Mouse (Mus musculus): ENCODE measurements around the gene Cinp. TPM values are rescaled to one million over a fixed set of nuclear protein-coding genes. Genes with fewer than 3 reads are reported as not detected.
"Not testable (repeated sequence)": the region's sequence is repeated elsewhere in the genome, so short reads cannot be mapped to it uniquely, and the experiment has no call there.

The Cinp gene
- polyA plus RNA-seq, 1 experiment from 2014 or later, result 64.7 TPM

DNA sequence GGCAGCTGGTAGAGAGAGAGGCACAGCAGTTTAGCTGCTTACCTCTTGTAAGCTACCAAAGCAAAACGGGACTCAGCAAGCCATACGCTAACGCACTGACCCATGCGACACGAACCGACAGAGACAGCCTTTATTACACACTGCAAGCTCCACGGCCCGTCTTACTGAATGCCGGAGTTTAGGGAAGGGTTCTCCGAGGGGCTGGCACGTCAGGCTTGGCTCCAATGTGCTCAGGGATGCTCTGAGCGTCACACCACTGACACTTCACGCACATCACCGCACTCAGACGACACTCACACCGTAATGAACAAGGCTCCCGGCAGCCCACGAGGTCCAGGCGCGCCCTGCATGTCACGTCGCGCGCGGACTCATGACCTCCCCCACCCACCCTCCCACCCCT, 339 bp downstream of the Cinp start:
- Histone ChIP-seq H3K27ac (no peak overlapping the region), H3K9ac (replicated peaks) (peak overlapping the region; percentile 87), H3K36me3 (peaks cover 4% of the 10 kb centered on the region), H3K9me3 (no peaks in the 10 kb centered on the region), H3K4me2 (replicated peaks) (peak overlapping the region; percentile 89), H3K4me3 (replicated peaks) (peak overlapping the region; percentile 79), H3K27me3 (no peaks in the 10 kb centered on the region), H3K4me1 (replicated peaks) (peaks cover 23% of the 10 kb centered on the region)
- ATAC-seq, result no peak; the same call in 1 of the 2 replicates
- WGBS, result under 1% methylated on average over 25 of the region's 25 CpGs

DNA sequence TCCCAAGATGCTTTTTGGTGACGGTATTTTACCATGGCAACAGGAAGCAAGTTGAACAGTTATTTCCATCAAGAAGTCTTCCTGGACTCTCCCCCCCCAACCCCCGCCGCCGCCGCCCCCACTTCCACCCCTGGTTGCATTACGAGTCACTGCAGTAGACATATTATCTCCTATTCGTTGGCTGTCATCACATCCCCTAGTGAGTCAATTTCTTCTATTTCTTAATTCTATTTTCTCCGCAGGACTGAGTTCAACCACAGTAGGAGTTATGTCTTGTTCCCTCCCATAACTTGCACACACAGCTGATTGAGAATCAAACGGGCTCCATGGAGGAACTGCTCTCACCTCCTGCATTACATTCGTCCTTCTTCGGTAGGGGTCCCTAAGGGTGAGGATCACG, 839 bp downstream of the Cinp start:
- H3K9ac ChIP-seq (replicated peaks), result peak overlapping the region; percentile 87
- H3K4me2 ChIP-seq (replicated peaks), result peak overlapping the region; percentile 89
- H3K9me3 ChIP-seq, result no peaks in the 10 kb centered on the region
- H3K36me3 ChIP-seq, result peaks cover 9% of the 10 kb centered on the region
- 46% methylated on average over 12 of the region's 12 CpGs for WGBS
- peaks cover 23% of the 10 kb centered on the region for H3K4me1 ChIP-seq (replicated peaks)
- ATAC-seq, result no peak
- peak overlapping the region; percentile 79 for H3K4me3 ChIP-seq (replicated peaks)
- H3K27me3 ChIP-seq, result no peaks in the 10 kb centered on the region
- no peak overlapping the region for H3K27ac ChIP-seq

DNA sequence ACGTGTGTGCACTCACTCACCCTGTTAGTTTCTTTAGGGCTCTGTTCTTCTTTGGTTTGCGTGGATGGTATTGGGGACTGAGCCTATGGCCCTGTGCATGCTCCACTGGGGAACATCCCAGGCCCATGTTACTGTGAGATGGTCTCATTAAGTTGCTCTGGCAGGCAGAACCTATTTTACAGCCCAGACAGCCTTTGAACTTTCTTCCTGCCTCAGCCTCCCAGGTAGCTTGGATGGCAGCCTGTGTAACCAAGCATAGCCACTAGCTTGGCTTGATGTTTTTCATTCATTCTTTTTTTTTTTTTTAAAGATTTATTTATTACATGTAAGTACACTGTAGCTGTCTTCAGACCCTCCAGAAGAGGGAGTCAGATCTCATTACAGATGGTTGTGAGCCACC, 3.7 kb downstream of the Cinp start:
- no peak overlapping the region for H3K27ac ChIP-seq
- WGBS, result 91% methylated on average over 2 of the region's 2 CpGs
- H3K27me3 ChIP-seq, result no peaks in the 10 kb centered on the region
- H3K36me3 ChIP-seq, result peaks cover 31% of the 10 kb centered on the region
- ATAC-seq, result no peak
- H3K9ac ChIP-seq (replicated peaks), result no peak overlapping the region
- H3K4me3 ChIP-seq (replicated peaks), result no peak overlapping the region
- H3K4me2 ChIP-seq (replicated peaks), result no peak overlapping the region
- peaks cover 18% of the 10 kb centered on the region for H3K4me1 ChIP-seq (replicated peaks)
- H3K9me3 ChIP-seq, result no peaks in the 10 kb centered on the region

DNA sequence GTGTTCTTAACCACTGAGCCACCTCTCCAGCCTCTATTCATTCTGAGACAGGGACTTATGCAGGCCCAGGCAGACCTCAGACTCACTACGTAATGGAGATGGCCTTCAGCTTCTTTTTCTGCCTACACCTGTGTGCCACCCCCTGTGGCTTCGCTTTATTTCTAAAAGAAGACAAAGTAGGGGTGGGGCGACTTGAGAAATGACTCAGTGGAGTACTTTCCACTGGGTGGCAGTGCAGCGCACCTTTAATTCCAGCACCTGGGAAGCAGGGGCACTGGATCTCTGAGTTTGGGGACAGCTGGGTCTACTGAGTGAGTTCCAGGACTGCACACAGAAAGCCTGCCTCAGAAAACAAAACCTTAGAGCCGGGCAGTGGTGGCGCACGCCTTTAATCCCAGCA, 6.7 kb downstream of the Cinp start:
- Histone ChIP-seq H3K9me3 (no peaks in the 10 kb centered on the region), H3K4me1 (replicated peaks) (no peaks in the 10 kb centered on the region), H3K36me3 (peaks cover 55% of the 10 kb centered on the region), H3K27ac (no peak overlapping the region), H3K4me3 (replicated peaks) (no peak overlapping the region), H3K4me2 (replicated peaks) (no peak overlapping the region), H3K27me3 (no peaks in the 10 kb centered on the region), H3K9ac (replicated peaks) (no peak overlapping the region)
- ATAC-seq, result no peak
- WGBS, result 91% methylated on average over 7 of the region's 7 CpGs

DNA sequence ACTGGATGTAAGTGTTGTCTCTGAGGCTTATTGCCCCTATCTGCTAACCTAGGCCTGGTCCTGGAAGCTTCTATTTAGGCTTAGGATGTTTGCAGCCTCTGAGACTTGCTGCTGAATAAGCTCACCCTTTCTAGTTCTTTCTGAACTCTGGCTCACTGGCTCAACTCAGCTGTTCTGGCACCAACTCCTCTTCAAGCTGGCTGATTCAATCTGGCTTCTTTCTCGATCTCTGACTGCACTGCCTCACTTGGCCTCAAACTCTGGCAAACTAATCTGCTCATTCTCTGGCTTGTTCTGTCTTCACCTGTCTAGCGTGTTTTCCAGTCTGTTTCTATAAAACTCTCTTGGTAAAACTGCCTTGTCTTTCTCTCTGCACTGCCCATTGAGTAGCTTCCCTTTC, 13.6 kb downstream of the Cinp start:
- 94% methylated on average over 2 of the region's 2 CpGs for WGBS
- no peak overlapping the region for H3K4me2 ChIP-seq (replicated peaks)
- ATAC-seq, result no peak
- no peaks in the 10 kb centered on the region for H3K9me3 ChIP-seq
- H3K4me1 ChIP-seq (replicated peaks), result no peaks in the 10 kb centered on the region
- H3K36me3 ChIP-seq, result peaks cover 84% of the 10 kb centered on the region
- H3K27me3 ChIP-seq, result no peaks in the 10 kb centered on the region
- no peak overlapping the region for H3K9ac ChIP-seq (replicated peaks)
- H3K27ac ChIP-seq, result no peak overlapping the region
- H3K4me3 ChIP-seq (replicated peaks), result no peak overlapping the region

DNA sequence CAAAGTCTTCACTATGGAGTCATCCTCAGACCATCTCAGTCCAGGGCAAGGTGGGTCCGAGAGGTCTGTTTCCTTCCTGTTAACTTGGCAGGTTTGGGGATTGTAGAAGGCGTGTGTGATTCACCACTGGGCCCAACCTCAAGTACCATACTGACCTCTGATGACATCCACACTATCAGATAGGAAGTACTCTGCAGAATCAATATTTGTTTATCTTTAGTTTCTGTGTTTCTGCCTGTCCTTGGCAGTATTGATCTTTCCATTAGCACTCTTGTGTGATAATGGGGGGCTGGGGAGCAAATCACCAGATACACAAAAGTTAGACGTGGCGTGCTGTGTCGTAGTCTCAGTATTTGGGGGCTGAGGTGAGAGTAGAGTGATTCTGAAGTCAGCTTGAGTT, 17.7 kb downstream of the Cinp start:
- no peak overlapping the region for H3K27ac ChIP-seq
- no peaks in the 10 kb centered on the region for H3K4me1 ChIP-seq (replicated peaks)
- H3K4me3 ChIP-seq (replicated peaks), result no peak overlapping the region
- WGBS, result 95% methylated on average over 5 of the region's 5 CpGs
- no peak for ATAC-seq
- peaks cover 87% of the 10 kb centered on the region for H3K36me3 ChIP-seq
- H3K27me3 ChIP-seq, result no peaks in the 10 kb centered on the region
- H3K9me3 ChIP-seq, result no peaks in the 10 kb centered on the region
- H3K9ac ChIP-seq (replicated peaks), result no peak overlapping the region
- no peak overlapping the region for H3K4me2 ChIP-seq (replicated peaks)

DNA sequence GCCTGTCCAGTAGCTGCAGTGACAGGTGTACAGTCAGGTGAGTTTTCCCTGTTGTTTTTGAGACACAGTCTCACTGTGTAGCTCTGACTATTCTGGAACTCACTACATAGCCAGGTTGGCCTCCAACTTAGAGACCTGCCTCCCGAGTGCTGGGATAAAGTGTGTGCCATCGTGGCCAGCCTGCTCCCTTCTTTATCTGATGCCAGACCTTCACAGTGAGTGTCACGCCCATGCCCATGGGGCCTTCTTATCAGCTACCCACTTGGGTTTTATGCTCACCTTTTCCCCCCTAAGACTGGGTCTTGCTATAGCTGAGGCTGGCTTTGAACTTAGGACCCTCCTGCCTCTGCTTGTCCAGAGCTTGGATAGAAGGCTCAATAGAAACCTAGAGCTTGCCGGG, 18.8 kb downstream of the Cinp start:
- no peaks in the 10 kb centered on the region for H3K4me1 ChIP-seq (replicated peaks)
- H3K4me3 ChIP-seq (replicated peaks), result no peak overlapping the region
- 93% methylated on average over 4 of the region's 4 CpGs for WGBS
- H3K36me3 ChIP-seq, result peaks cover 76% of the 10 kb centered on the region
- no peak overlapping the region for H3K9ac ChIP-seq (replicated peaks)
- H3K27me3 ChIP-seq, result no peaks in the 10 kb centered on the region
- ATAC-seq, result no peak
- no peaks in the 10 kb centered on the region for H3K9me3 ChIP-seq
- no peak overlapping the region for H3K27ac ChIP-seq
- no peak overlapping the region for H3K4me2 ChIP-seq (replicated peaks)

DNA sequence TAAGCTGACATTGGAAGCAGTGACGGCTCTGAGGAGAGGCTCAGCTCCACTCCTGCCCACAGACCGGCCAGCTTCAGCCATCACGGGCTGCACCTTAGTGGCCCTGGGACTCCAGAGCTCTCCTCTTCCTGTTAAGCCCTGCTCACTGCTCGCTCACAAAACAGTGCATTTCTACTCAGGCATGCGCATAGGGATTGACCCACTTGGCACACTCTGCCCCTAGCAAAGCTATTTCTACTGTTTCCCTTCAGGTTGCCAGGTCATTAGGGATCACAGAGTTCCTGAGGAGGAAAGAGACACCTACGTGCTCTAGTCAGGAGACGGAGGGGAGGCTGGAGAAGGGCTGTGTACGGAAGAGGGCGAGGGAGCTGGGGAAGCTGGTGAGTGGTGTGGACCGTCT, 23.0 kb downstream of the Cinp start:
- H3K9me3 ChIP-seq, result no peaks in the 10 kb centered on the region
- H3K27ac ChIP-seq, result no peak overlapping the region
- H3K4me2 ChIP-seq (replicated peaks), result no peak overlapping the region
- peaks cover 49% of the 10 kb centered on the region for H3K36me3 ChIP-seq
- WGBS, result 67% methylated on average over 10 of the region's 10 CpGs
- H3K4me1 ChIP-seq (replicated peaks), result peaks cover 4% of the 10 kb centered on the region; the same call in 1 of the 2 replicates
- no peak for ATAC-seq
- H3K9ac ChIP-seq (replicated peaks), result 0 out of 2 replicates have a peak overlapping the region, but pooled peaks have one; percentile 6
- H3K27me3 ChIP-seq, result no peaks in the 10 kb centered on the region
- no peak overlapping the region for H3K4me3 ChIP-seq (replicated peaks)

DNA sequence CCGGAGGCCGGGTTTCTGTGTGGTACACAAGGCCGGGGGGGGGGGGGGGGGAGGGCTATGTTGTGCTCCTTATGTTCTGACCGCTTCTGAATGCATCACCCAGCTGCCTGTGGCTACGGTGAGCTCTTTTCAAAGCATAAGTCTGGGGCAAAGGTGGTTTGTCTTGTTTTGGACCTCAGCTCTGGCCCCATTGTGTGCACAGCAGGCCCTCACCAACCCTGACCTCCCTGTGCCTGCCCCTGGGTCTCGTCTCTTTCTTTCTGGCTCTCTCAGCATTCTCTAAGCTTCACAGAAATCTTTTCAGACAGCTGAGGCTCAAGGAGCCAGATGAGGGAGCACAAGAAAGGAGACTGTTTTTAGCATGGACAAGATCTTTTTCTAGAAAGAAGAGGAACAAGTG, 23.4 kb downstream of the Cinp start:
- Histone ChIP-seq H3K9ac (replicated peaks) (0 out of 2 replicates have a peak overlapping the region, but pooled peaks have one; percentile 6), H3K36me3 (peaks cover 45% of the 10 kb centered on the region), H3K4me2 (replicated peaks) (no peak overlapping the region), H3K27ac (no peak overlapping the region), H3K4me3 (replicated peaks) (no peak overlapping the region), H3K27me3 (no peaks in the 10 kb centered on the region), H3K9me3 (no peaks in the 10 kb centered on the region), H3K4me1 (replicated peaks) (peaks cover 7% of the 10 kb centered on the region; the same call in 1 of the 2 replicates)
- no peak for ATAC-seq
- 20% methylated on average over 5 of the region's 6 CpGs for WGBS

DNA sequence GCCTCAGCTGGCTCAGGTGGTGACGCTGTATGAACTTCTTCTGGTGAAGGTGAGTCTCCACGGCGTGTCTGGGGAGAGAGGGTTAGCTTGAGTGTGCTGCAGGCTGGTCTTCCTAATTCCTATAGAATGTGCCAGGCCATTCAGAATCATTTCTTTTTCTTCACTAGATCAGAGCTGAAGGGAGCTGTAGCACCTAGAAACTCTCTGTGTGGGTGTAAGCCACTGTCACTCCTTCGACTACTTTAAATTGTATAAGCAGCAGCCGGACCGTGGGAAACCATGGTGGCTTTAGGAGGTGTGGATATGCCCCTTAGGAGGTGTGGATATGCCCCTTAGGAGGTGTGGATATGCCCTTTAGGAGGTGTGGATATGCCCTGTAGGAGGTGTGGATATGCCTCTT, 24.9 kb downstream of the Cinp start:
- no peak overlapping the region for H3K4me3 ChIP-seq (replicated peaks)
- H3K4me2 ChIP-seq (replicated peaks), result no peak overlapping the region
- no peak overlapping the region for H3K27ac ChIP-seq
- H3K4me1 ChIP-seq (replicated peaks), result peaks cover 7% of the 10 kb centered on the region; the same call in 1 of the 2 replicates
- no peaks in the 10 kb centered on the region for H3K9me3 ChIP-seq
- H3K36me3 ChIP-seq, result peaks cover 36% of the 10 kb centered on the region
- H3K27me3 ChIP-seq, result no peaks in the 10 kb centered on the region
- no peak overlapping the region for H3K9ac ChIP-seq (replicated peaks)
- no peak for ATAC-seq
- WGBS, result 93% methylated on average over 6 of the region's 6 CpGs

DNA sequence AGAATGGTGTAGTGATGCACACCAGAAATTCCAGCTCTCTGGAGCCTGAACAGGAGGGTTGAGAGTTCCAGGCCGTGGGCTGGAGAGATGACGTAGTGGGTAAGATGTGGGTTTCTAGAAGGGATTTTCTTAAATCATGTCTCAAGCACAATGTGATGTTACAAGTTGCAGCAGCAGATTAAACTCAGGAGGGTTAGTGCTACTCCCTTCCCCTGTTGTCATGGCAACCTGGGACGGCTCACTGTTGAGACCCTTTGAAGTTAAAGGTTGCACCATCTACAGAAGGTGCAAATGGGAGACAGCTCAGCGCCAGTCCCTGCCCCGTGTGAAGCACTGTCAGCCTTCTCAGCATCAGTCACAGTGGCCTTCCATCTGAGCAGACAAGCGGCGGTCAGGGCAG, 27.7 kb downstream of the Cinp start:
- no peak overlapping the region for H3K4me2 ChIP-seq (replicated peaks)
- 42% methylated on average over 7 of the region's 7 CpGs for WGBS
- H3K27ac ChIP-seq, result peak overlapping the region; percentile 49; the same call in 1 of the 2 replicates
- H3K36me3 ChIP-seq, result peaks cover 21% of the 10 kb centered on the region
- ATAC-seq, result peak; percentile 53
- H3K9ac ChIP-seq (replicated peaks), result no peak overlapping the region
- H3K27me3 ChIP-seq, result no peaks in the 10 kb centered on the region
- peaks cover 7% of the 10 kb centered on the region; the same call in 1 of the 2 replicates for H3K4me1 ChIP-seq (replicated peaks)
- H3K9me3 ChIP-seq, result no peaks in the 10 kb centered on the region
- H3K4me3 ChIP-seq (replicated peaks), result no peak overlapping the region

DNA sequence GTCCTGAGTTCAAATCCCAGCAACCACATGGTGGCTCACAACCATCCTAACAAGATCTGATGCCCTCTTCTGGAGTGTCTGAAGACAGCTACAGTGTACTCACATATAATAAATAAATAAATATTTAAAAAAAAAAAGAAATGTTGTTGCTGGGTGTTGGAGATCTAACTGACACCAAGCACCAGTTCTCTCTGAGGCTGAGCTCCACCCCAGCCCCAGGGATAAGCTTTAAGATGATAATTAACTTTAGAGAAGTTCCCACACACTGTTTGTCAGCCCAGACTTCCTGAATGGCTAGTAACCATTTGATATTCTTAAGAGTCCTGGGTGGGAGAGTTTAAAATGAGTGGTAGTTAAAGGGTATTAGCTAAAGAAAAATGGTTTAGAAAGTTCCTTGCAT, 28.7 kb downstream of the Cinp start:
- H3K27me3 ChIP-seq, result no peaks in the 10 kb centered on the region
- H3K4me2 ChIP-seq (replicated peaks), result no peak overlapping the region
- H3K4me3 ChIP-seq (replicated peaks), result no peak overlapping the region
- no peak overlapping the region for H3K27ac ChIP-seq
- H3K36me3 ChIP-seq, result peaks cover 30% of the 10 kb centered on the region
- H3K9ac ChIP-seq (replicated peaks), result no peak overlapping the region
- no peak for ATAC-seq
- H3K9me3 ChIP-seq, result no peaks in the 10 kb centered on the region
- peaks cover 7% of the 10 kb centered on the region; the same call in 1 of the 2 replicates for H3K4me1 ChIP-seq (replicated peaks)

DNA sequence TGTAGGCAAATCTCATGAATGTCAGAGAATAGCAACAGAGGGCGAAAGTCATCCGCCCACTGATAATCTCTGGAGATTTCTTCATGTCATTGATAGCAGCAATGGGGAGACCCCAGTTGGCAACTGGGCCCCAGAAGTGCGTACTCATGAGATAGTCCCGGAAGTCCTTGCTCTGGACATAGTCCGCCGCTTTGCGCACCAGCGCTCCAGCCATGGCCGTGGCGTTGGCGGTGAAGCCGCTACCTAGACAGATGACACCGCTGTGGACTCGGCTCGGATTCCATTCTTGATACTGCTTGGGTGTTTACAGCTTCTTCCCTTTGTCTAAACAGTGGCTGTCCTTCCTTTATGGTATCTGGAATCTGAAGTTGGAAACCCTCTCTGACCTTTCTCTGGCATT, 30.3 kb downstream of the Cinp start:
- WGBS, result 97% methylated on average over 15 of the region's 15 CpGs

More for the DNA sequence above, 30.3 kb downstream of the Cinp start:
- H3K27ac ChIP-seq; H3K4me3 ChIP-seq (replicated peaks); ATAC-seq; H3K9me3 ChIP-seq; H3K4me2 ChIP-seq (replicated peaks); H3K4me1 ChIP-seq (replicated peaks); H3K9ac ChIP-seq (replicated peaks); H3K27me3 ChIP-seq: not testable (repeated sequence)
- H3K36me3 ChIP-seq, result peaks cover 26% of the 10 kb centered on the region
